Mouse (Mus musculus) lung, postnatal 0 days (tissue): ENCODE measurements around the gene Tsr3.
A peak's percentile ranks its signal among the peaks of the same experiment; 100 is the strongest.

Source experiments
- CTCF ChIP-seq: IDR thresholded peaks from 2 replicates; pipeline ENCODE4 v1.5.1; 2016; ENCODE audit warnings: antibody characterized with exemption, mild to moderate bottlenecking
- EP300 ChIP-seq: IDR thresholded peaks from 2 replicates; pipeline ENCODE4 v1.6.1; 2016; ENCODE audit warnings: antibody characterized with exemption, mild to moderate bottlenecking, control low read depth

- TF ChIP-seq CTCF (peak; percentile 77), EP300 (no peak)
Observed at GRCm38 (mm10) chr17:25288842-25289241, 48.9 kb downstream of the Tsr3 start.
